Mouse (Mus musculus) urinary bladder, postnatal 0 days (tissue): ENCODE measurements around the gene G430095P16Rik. TPM values are rescaled to one million over a fixed set of nuclear protein-coding genes. Genes with fewer than 3 reads are reported as not detected.

Experiments used
- polyA plus RNA-seq: library from polyadenylated mRNA; unstranded; fragments of >200 nt; fragmentation: Nextera tagmentation; extraction: Ambion mirVana; gene quantifications from 2 replicates; pipeline ENCODE4 v1.2.1, GENCODE M21; 2015

Gene G430095P16Rik
- 2.8 and 3.3 TPM in 2 replicates for polyA plus RNA-seq

GRCm38 (mm10) chr8:84722850-84723570 lies at the start of gene G430095P16Rik:
Gene G430095P16Rik, plus strand, starts transcription at chr8:84723007.

GRCm38 (mm10) chr8:84686191-84687002 lies 36.4 kb upstream of the G430095P16Rik start, which contains the start of gene Trmt1:
Gene Trmt1, plus strand, starts transcription at chr8:84686307.

GRCm38 (mm10) chr8:84687705-84688100 lies 35.1 kb upstream of the G430095P16Rik start, which contains the start of gene Nacc1:
Gene Nacc1, minus strand, starts transcription at chr8:84687862.

GRCm38 (mm10) chr8:84700941-84701911 lies 21.6 kb upstream of the G430095P16Rik start, which contains the start of gene Lyl1:
Gene Lyl1, plus strand, starts transcription at chr8:84701457.

Other genes starting within 250 kb of the G430095P16Rik start
- gene Ier2, start 60.2 kb upstream of the G430095P16Rik start, polyA plus RNA-seq: 47.9 and 53.9 TPM in 2 replicates
- gene Trmt1, start 36.7 kb upstream of the G430095P16Rik start, polyA plus RNA-seq: 29.5 and 32.3 TPM in 2 replicates
- 9.3 and 10.3 TPM in 2 replicates for gene Nacc1, start 35.1 kb upstream of the G430095P16Rik start, polyA plus RNA-seq
- gene Lyl1, start 21.6 kb upstream of the G430095P16Rik start, polyA plus RNA-seq: 4.1 and 5.5 TPM in 2 replicates
- 33.7 and 35.4 TPM in 2 replicates for gene Nfix, start 77.3 kb downstream of the G430095P16Rik start, polyA plus RNA-seq
- gene Dand5, start 99.8 kb downstream of the G430095P16Rik start, polyA plus RNA-seq: 1.9 and 3.5 TPM in 2 replicates
- 28.0 and 29.7 TPM in 2 replicates for gene Gadd45gip1, start 108.5 kb downstream of the G430095P16Rik start, polyA plus RNA-seq
- gene Rad23a, start 117.7 kb downstream of the G430095P16Rik start, polyA plus RNA-seq: 83.9 and 85.7 TPM in 2 replicates
- gene Calr, start 123.9 kb downstream of the G430095P16Rik start, polyA plus RNA-seq: 351 and 422 TPM in 2 replicates
- 41.1 and 45.6 TPM in 2 replicates for gene Farsa, start 134.0 kb downstream of the G430095P16Rik start, polyA plus RNA-seq
- gene Syce2, start 149.1 kb downstream of the G430095P16Rik start, polyA plus RNA-seq: 15.2 and 20.5 TPM in 2 replicates
- 14.2 and 14.6 TPM in 2 replicates for gene Gcdh, start 170.9 kb downstream of the G430095P16Rik start, polyA plus RNA-seq
- gene Klf1, start 178.9 kb downstream of the G430095P16Rik start, polyA plus RNA-seq: 0.18 and 0.27 TPM in 2 replicates
- gene Dnase2a, start 185.6 kb downstream of the G430095P16Rik start, polyA plus RNA-seq: 12.4 and 16.0 TPM in 2 replicates
- 0.29 and 0.31 TPM in 2 replicates for gene Mast1, start 214.4 kb downstream of the G430095P16Rik start, polyA plus RNA-seq
- 0.13 TPM in 1 of 2 replicates, not detected in the other for gene Rtbdn, start 224.0 kb downstream of the G430095P16Rik start, polyA plus RNA-seq
- 0.68 TPM in 1 of 2 replicates, not detected in the other for gene Gm49661, start 246.4 kb downstream of the G430095P16Rik start, polyA plus RNA-seq
- gene Prdx2, start 246.6 kb downstream of the G430095P16Rik start, polyA plus RNA-seq: 273 and 312 TPM in 2 replicates
- 64.5 and 71.3 TPM in 2 replicates for gene Rnaseh2a, start 246.8 kb downstream of the G430095P16Rik start, polyA plus RNA-seq